Mouse (Mus musculus): ENCODE measurements around the gene Smok3a.

DNA sequence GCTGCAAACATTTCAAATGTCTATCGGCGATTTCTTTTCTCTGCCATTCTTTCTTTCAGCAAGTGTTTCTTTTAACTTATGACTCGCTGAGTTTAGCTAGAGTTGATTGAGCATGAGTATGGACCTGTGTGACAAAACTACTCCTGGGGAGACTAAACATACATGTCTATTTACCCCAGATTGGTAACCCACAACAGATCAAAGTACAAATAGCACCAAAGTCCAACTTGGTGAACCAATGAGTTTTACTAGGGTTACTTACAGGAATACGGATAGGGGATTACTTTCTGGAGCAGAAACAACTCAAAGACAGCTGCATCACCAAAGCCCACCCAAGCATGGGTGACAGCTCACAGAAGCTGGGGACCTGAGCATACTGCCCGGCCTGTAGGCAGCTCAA lies 11.6 kb upstream of the Smok3a start:
- TF ChIP-seq POLR2AphosphoS2 (IDR thresholded peaks at IDR 0.05; ENCODE audit: low read length) (no peak), CTCF (IDR thresholded peaks at IDR 0.05 in 2 of 3, conservative IDR thresholded peaks at IDR 0.05 in 1 of 3; ENCODE audit: control insufficient read depth in 1 of 3, insufficient read depth in 1 of 3, low read depth in 2 of 3, low read length in 3 of 3, poor library complexity in 1 of 3, severe bottlenecking in 1 of 3) (no peak), MAX (IDR thresholded peaks at IDR 0.05; ENCODE audit: low read length) (no peak), USF1 (IDR thresholded peaks at IDR 0.05; ENCODE audit: low read depth, low read length) (no peak), POLR2A (IDR thresholded peaks at IDR 0.05; ENCODE audit: control insufficient read depth in 1 of 2, insufficient read depth in 1 of 2, low read depth in 1 of 2, low read length in 2 of 2, poor library complexity in 1 of 2) (no peak), UBTF (IDR thresholded peaks at IDR 0.05; ENCODE audit: borderline replicate concordance, insufficient read depth, low read depth, low read length) (no peak), JUND (IDR thresholded peaks at IDR 0.05; ENCODE audit: low read depth, low read length) (no peak), E2F4 (IDR thresholded peaks at IDR 0.05; ENCODE audit: borderline replicate concordance, low read depth, low read length) (no peak), CHD2 (IDR thresholded peaks at IDR 0.05; ENCODE audit: low read length) (no peak), BHLHE40 (IDR thresholded peaks at IDR 0.05; ENCODE audit: borderline replicate concordance, low read depth, low read length) (no peak), MEF2A (IDR thresholded peaks at IDR 0.05; ENCODE audit: extremely low read depth, insufficient replicate concordance, low read depth, low read length, poor library complexity, severe bottlenecking) (no peak), EP300 (IDR thresholded peaks at IDR 0.05; ENCODE audit: low read depth in 1 of 2, low read length in 2 of 2) (no peak)

Measured in MEL (cell line).